Mouse (Mus musculus) urinary bladder, postnatal 14 days (tissue): ENCODE measurements around the gene Nfkbil1.

Experiments used
- DNase-seq: peaks from one replicate; pipeline ENCODE4 v3.0.0; 2021; ENCODE audit warnings: low spot score

Gene Nfkbil1

DNA sequence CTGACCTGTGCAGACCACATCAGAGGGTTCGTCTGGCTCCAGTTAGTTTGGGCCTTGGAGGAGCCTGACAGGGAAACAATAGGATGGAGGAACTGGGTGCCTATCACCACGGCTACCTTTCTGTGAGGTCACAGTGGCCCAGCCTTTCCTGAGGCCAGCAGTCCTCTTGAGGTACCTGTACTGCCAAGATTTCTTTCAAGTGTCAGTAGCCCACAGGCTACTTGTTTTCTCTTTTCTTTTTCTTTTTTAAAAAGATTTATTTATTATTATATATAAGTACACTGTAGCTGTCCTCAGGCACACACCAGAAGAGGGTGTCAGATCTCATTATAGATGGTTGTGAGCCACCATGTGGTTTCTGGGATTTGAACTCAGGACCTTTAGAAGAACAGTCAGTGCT is 59.6 kb downstream of the Nfkbil1 start, which contains the start of gene Aif1:
Gene Aif1, minus strand, starts transcription at position 101 of the 400 bp plus-strand sequence.
- no peak for DNase-seq

DNA sequence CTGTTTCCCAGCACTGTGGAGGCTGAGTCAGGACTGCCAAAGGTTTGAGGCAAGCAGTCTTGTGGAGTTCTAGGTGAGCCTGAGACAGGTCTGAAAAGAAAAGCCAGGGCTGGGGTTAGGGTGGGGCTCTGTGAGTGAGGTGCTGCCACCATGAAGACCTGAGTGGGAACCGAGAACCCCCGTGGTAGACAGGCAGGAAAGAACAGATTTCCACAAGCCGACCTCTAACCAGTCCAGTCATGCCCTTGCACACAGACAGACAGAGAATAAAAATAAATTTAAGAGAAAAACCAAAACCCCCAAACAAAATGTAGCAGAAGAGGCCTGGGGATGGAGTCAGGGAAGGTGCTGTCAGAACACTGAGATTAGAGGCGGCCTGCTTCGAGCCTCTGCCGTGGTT is 60.2 kb downstream of the Nfkbil1 start:
- no peak for DNase-seq

DNA sequence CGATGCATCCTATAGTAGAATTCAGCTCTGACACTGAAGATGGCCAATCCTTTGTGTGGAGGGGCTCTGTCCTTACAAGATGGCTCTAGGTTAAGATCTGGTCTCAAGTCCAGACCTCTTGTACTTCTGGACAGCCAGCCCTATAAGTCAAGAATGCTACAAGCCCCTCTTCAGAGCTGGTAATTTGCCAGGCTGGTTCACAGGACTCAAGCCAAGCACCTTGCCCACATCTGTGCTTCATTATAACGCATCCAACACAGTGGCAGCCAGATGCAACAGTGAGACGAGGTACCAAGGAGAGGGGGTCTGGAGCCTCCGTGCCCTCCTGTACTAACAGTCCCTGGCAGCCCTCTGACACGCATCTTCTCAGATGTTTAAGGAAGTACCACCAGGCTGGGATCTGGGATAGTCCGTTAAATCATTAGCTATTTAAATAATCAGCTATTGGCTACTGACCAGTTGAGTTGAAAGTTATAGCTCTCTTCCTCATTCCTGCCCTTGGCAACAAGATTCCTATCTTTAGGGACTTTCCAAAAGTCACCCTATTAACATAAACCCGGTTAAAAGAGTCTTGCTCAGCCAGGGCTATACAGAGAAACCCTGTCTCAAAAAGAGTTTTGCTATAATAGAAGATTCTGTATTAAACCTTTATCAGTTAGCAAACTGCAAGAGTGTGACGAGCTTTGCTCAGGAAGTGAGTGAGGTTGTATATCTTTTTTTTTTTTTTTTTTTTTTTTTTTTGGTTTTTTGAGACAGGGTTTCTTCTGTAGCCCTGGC is 61.2 kb downstream of the Nfkbil1 start:
- DNase-seq, result no peak

- no peak for DNase-seq
Observed at GRCm38 (mm10) chr17:35173329-35173728, 62.3 kb downstream of the Nfkbil1 start.

- DNase-seq, result no peak
Observed at GRCm38 (mm10) chr17:35172445-35173234, 63.0 kb downstream of the Nfkbil1 start.
